Mouse (Mus musculus) C2C12 (cell line): ENCODE measurements around the gene Txnrd2. TPM values are rescaled to one million over a fixed set of nuclear protein-coding genes. Genes with fewer than 3 reads are reported as not detected.

Experiments used
- H3K27me3 ChIP-seq: one replicate; pipeline ENCODE4 v1.6.1; 2011; ENCODE audit not compliant: control insufficient read depth, insufficient read depth, insufficient read length
- H3K36me3 ChIP-seq: one replicate; pipeline ENCODE4 v1.6.1; 2011; ENCODE audit not compliant: control insufficient read depth, insufficient read depth
- H3K4me3 ChIP-seq: one replicate; pipeline ENCODE4 v1.5.1; 2011; ENCODE audit warnings: mild to moderate bottlenecking, control low read depth; ENCODE audit not compliant: poor library complexity, insufficient read depth, severe bottlenecking
- H3K79me2 ChIP-seq: one replicate; pipeline ENCODE4 v1.6.1; 2011; ENCODE audit not compliant: control insufficient read depth, insufficient read depth
- H3K79me3 ChIP-seq: one replicate; pipeline ENCODE4 v1.6.1; 2011; ENCODE audit warnings: low read depth, control low read depth
- H3ac ChIP-seq: one replicate; pipeline ENCODE3; 2011; ENCODE audit warnings: low read depth; ENCODE audit not compliant: control insufficient read depth, insufficient read length
- CEBPB ChIP-seq: IDR thresholded peaks from one replicate; pipeline ENCODE4 v1.6.1; 2011; ENCODE audit warnings: low read depth, mild to moderate bottlenecking, control low read depth, moderate library complexity
- CTCF ChIP-seq: IDR thresholded peaks from one replicate; pipeline ENCODE4 v1.5.1; 2011; ENCODE audit not compliant: control insufficient read depth, insufficient read depth, insufficient read length
- FOSL1 ChIP-seq: IDR thresholded peaks from one replicate; pipeline ENCODE4 v1.8.0; 2011; ENCODE audit warnings: mild to moderate bottlenecking, low read length; ENCODE audit not compliant: poor library complexity, insufficient read depth, severe bottlenecking
- MAX ChIP-seq: IDR thresholded peaks from one replicate; pipeline ENCODE4 v1.6.1; 2011; ENCODE audit warnings: mild to moderate bottlenecking, control low read depth
- MYOD1 ChIP-seq: IDR thresholded peaks from one replicate; pipeline ENCODE4 v1.6.1; 2011; ENCODE audit warnings: low read depth; ENCODE audit not compliant: control insufficient read depth, insufficient read length
- MYOG ChIP-seq: IDR thresholded peaks from one replicate; pipeline ENCODE4 v1.6.1; 2011; ENCODE audit not compliant: control insufficient read depth, insufficient read length; ENCODE audit errors: extremely low read depth
- USF1 ChIP-seq: IDR thresholded peaks from one replicate; pipeline ENCODE4 v1.6.1; 2011; ENCODE audit warnings: low read depth, mild to moderate bottlenecking, control low read depth, moderate library complexity
- polyA plus RNA-seq: library from polyadenylated mRNA; unstranded; fragments of >200 nt; fragmentation: generic; extraction: Trizol; gene quantifications from one replicate; pipeline ENCODE4 v1.2.1, GENCODE M21; 2012; ENCODE audit warnings: missing spikeins

The Txnrd2 gene
- polyA plus RNA-seq, 1 experiment = 19.4 TPM

DNA sequence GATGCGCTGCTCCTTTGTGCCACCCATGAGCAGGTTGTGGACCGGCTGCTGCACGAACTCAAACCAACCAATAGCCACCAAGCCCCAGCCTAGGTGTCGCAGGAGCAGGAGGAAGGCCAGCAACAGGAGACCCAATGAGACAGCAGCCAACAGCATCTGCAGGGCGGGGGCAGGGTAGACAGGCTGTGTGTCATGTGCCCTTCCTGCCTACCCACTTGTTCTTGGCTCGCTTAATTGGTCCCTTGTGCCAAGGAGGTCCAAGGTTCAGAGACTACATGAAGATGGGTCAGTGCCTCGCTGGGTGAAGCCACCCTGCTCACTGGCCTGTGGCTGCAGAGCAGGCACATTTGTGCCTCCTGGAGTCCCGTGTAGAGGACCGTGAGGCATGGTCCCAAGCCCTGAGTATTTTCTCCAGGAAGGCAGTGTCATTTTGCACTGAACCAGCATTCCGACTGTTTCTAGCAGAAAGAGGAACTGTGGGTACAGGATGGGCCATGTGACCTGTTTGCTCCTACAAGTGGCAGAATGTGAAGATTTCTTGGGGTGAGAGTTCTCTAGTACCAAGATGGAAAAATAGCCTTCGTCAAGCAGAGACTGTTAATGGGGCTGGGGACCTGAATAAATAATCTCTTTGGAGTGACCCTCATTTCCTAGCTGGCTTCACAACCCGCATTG, 14.2 kb upstream of the Txnrd2 start:
- Histone ChIP-seq H3K79me3 (peaks cover 10% of the 10 kb centered on the region), H3K27me3 (no peaks in the 10 kb centered on the region)

DNA sequence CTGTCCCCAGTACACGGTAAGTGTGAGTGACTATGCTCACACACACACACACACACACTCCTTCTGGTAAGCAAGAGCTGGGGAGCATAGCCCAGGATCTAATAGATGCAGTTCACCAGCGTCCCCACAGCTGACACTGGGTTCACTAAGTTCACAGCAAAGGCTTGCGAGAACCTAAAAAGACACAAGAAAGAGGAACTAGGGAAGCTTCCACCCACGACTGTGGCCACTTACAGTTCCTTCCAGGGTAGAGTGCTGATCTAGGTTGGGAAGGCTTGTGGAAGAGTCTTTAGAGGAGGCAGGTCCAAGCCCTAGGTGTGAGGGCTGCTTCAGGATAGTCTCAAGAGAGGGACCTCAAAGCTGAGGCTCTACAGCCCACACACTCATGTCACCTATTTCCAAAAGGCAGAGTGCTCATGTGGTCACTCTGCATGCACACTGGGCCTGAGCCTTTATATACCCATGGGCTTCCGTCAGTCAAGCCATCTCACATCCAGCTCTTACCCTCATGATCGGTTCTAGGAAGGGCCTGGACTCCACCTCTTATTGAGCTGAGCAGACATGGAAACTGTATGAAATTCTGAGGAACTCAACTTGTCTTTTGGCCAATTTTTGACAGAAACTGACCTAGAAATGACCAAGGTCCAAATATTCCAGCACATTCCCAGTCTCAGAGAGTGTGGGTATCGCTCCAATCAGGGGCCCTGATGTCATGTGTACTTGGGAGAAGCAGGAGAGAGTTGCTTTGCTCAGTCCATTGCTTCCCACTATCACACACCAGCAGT, 13.0 kb upstream of the Txnrd2 start:
- Histone ChIP-seq H3K79me3 (peaks cover 14% of the 10 kb centered on the region), H3K27me3 (no peaks in the 10 kb centered on the region), H3K36me3 (peaks cover 56% of the 10 kb centered on the region), H3K4me3 (no peak overlapping the region), H3ac (no peak overlapping the region), H3K79me2 (peaks cover 38% of the 10 kb centered on the region)
- TF ChIP-seq MYOG (no peak), CTCF (no peak), USF1 (no peak), CEBPB (no peak), FOSL1 (no peak), MYOD1 (no peak), MAX (no peak)

More for the DNA sequence above, 14.2 kb upstream of the Txnrd2 start:
- Histone ChIP-seq H3K36me3 (peaks cover 57% of the 10 kb centered on the region), H3ac (no peak overlapping the region), H3K79me2 (peaks cover 31% of the 10 kb centered on the region), H3K4me3 (no peak overlapping the region)
- TF ChIP-seq CEBPB (no peak), MYOD1 (no peak), MYOG (no peak), CTCF (no peak), MAX (no peak), USF1 (no peak), FOSL1 (no peak)

GRCm38 (mm10) chr16:18416094-18416761, 10.0 kb upstream of the Txnrd2 start:
- peaks cover 43% of the 10 kb centered on the region for H3K36me3 ChIP-seq
- H3K79me3 ChIP-seq = peaks cover 20% of the 10 kb centered on the region
- no peaks in the 10 kb centered on the region for H3K27me3 ChIP-seq
- peaks cover 60% of the 10 kb centered on the region for H3K79me2 ChIP-seq
- no peak overlapping the region for H3ac ChIP-seq
- H3K4me3 ChIP-seq = no peak overlapping the region
- TF ChIP-seq CEBPB (peak; percentile 94), FOSL1 (no peak), MYOG (no peak)

- Histone ChIP-seq H3K36me3 (peaks cover 46% of the 10 kb centered on the region), H3K27me3 (no peaks in the 10 kb centered on the region), H3K79me2 (peaks cover 66% of the 10 kb centered on the region)
Measured at GRCm38 (mm10) chr16:18416837-18417236, 9.3 kb upstream of the Txnrd2 start.

DNA sequence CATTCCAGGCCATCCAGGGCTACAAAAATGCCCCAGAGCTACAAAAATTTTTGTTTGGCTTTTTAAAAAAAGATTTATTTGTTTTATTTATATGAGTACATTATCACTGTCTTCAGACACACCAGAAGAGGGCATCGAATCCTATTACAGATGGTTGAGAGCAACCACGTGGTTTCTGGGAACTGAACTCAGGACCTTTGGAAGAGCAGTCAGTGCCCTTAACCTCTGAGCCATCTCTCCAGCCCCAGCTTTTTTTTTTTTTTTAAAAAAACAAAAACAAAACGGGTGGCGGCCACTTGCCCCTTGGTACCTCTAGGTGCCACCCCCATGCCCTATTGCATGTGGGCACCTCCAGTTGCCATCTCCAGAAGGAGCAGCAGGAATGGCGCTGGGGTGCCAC, 8.7 kb upstream of the Txnrd2 start:
- no peak overlapping the region for H3ac ChIP-seq
- no peak overlapping the region for H3K4me3 ChIP-seq
- H3K36me3 ChIP-seq = peaks cover 46% of the 10 kb centered on the region
- H3K79me2 ChIP-seq = peaks cover 72% of the 10 kb centered on the region
- no peaks in the 10 kb centered on the region for H3K27me3 ChIP-seq
- TF ChIP-seq CTCF (no peak), USF1 (no peak), MAX (no peak), CEBPB (no peak), MYOG (no peak), MYOD1 (no peak), FOSL1 (no peak)
- H3K79me3 ChIP-seq = peaks cover 24% of the 10 kb centered on the region

More at GRCm38 (mm10) chr16:18416837-18417236, 9.3 kb upstream of the Txnrd2 start:
- Histone ChIP-seq H3K4me3 (no peak overlapping the region), H3K79me3 (peaks cover 23% of the 10 kb centered on the region), H3ac (no peak overlapping the region)
- TF ChIP-seq MAX = no peak
- TF ChIP-seq MYOD1 = no peak
- no peak for TF ChIP-seq USF1
- no peak for TF ChIP-seq MYOG
- TF ChIP-seq FOSL1 = no peak
- TF ChIP-seq CEBPB = no peak
- TF ChIP-seq CTCF = no peak
